Mouse (Mus musculus): ENCODE data around the gene Slc41a1. TPM values are rescaled to one million over a fixed set of nuclear protein-coding genes. Genes with fewer than 3 reads are reported as not detected.

Gene Slc41a1
- total and polyA plus RNA-seq, 3 experiments = 6.3 to 10.7 (median 8.8) TPM

GRCm38 (mm10) chr1:131830561-131830960 is 3.3 kb downstream of the Slc41a1 start:
- no peak for DNase-seq (ENCODE audit: extremely low read depth)
- dilution Hi-C loops (cut with MboI; ENCODE audit: extremely low pct_ligation_motif_present, extremely low pct_unique_long_range_greater_than_20kb, low sequenced_read_pairs) (no loop called here), in situ Hi-C loops (cut with MboI; ENCODE audit: low pct_ligation_motif_present, low pct_unique_long_range_greater_than_20kb, low sequenced_read_pairs) (loop anchor here (25.0 kb wide), 1 partner anchor 118 kb away; no protein-coding TSS in a partner anchor)
- peaks cover 2% of the 10 kb centered on the region for H3K27me3 ChIP-seq (replicated peaks)
- no peaks in the 10 kb centered on the region; the same call in 1 of the 2 replicates for H3K79me2 ChIP-seq (replicated peaks; ENCODE audit: control insufficient read depth, extremely low read depth, insufficient read depth, poor library complexity, severe bottlenecking)
- no peak overlapping the region for H3K27ac ChIP-seq (ENCODE audit: insufficient read depth, low read depth)
- H3K4me3 ChIP-seq (replicated peaks in 1 of 3; ENCODE audit: low read depth in 2 of 3, low read length in 2 of 3, poor library complexity in 1 of 3) = no peak overlapping the region
- TF ChIP-seq ZC3H11A (IDR thresholded peaks at IDR 0.05; ENCODE audit: low read depth, low read length) = no peak
- no peak for TF ChIP-seq MYC (IDR thresholded peaks at IDR 0.05; ENCODE audit: low read depth, low read length)
- H3K36me3 ChIP-seq (replicated peaks in 1 of 2; ENCODE audit: control insufficient read depth in 1 of 2, insufficient read depth in 1 of 2, low read length in 1 of 2) = peaks cover 22 to 60% of the 10 kb centered on the region in 2 experiments
- H3K9me3 ChIP-seq (replicated peaks; ENCODE audit: low read length) = no peaks in the 10 kb centered on the region
- H3K9ac ChIP-seq (ENCODE audit: insufficient read depth, low read depth) = no peak overlapping the region
- H3K4me2 ChIP-seq (ENCODE audit: insufficient read depth, low read depth, poor library complexity, severe bottlenecking) = no peak overlapping the region
- H3K4me1 ChIP-seq (ENCODE audit: control insufficient read depth in 1 of 2, insufficient read depth in 2 of 2) = peaks cover 0 to 58% of the 10 kb centered on the region in 2 experiments; a peak in 2 of 4 replicates

DNA sequence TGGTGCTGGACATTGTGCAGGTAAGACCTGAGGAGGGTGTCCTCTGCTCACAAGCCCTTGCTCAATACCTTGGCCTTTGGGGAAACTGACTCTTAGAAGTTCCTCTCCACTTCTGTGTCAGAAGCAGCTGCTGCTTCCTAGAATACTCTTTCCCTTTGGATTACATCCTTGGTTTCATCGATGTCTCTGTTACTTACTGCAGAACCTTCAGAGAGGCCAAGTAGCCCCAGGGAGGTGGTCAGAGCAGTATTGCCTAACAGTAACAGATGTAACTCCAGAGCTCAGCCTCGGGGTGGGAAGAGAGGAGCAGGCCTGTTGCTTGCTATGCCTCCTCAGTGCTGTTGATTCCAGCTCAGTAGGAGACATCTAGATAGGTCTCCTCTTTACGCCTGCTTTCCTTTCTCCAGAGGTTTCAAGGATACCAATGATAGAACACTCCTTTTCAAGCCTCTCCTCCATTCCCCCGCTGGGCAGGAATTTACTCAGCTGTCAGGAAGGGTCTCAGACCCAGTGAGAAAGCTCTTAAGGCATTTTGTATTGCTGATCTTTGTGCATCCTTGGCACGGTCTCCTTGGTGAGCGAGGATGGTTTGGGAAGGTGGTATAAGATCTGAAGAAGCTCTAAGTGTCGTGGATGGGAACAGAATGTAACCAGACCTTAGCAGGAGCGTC is 3.8 kb downstream of the Slc41a1 start:
- Histone ChIP-seq H3K79me2 (replicated peaks; ENCODE audit: control insufficient read depth, extremely low read depth, insufficient read depth, poor library complexity, severe bottlenecking) (no peaks in the 10 kb centered on the region; the same call in 1 of the 2 replicates), H3K4me1 (ENCODE audit: control insufficient read depth in 1 of 2, insufficient read depth in 2 of 2) (peaks cover 0 to 56% of the 10 kb centered on the region in 2 experiments; a peak in 2 of 4 replicates), H3K9ac (ENCODE audit: insufficient read depth, low read depth) (no peak overlapping the region), H3K9me3 (replicated peaks; ENCODE audit: low read length) (no peaks in the 10 kb centered on the region), H3K27me3 (replicated peaks) (peaks cover 2% of the 10 kb centered on the region), H3K4me2 (ENCODE audit: insufficient read depth, low read depth, poor library complexity, severe bottlenecking) (no peak overlapping the region), H3K27ac (ENCODE audit: insufficient read depth, low read depth) (no peak overlapping the region), H3K4me3 (replicated peaks in 1 of 3; ENCODE audit: low read depth in 2 of 3, low read length in 2 of 3, poor library complexity in 1 of 3) (no peak overlapping the region), H3K36me3 (replicated peaks in 1 of 2; ENCODE audit: control insufficient read depth in 1 of 2, insufficient read depth in 1 of 2, low read length in 1 of 2) (peaks cover 22 to 65% of the 10 kb centered on the region in 2 experiments)
- no peak for DNase-seq (ENCODE audit: extremely low read depth)
- in situ Hi-C loops (cut with MboI; ENCODE audit: low pct_ligation_motif_present, low pct_unique_long_range_greater_than_20kb, low sequenced_read_pairs) (loop anchor here (25.0 kb wide), 1 partner anchor 119 kb away; no protein-coding TSS in a partner anchor), dilution Hi-C loops (cut with MboI; ENCODE audit: extremely low pct_ligation_motif_present, extremely low pct_unique_long_range_greater_than_20kb, low sequenced_read_pairs) (no loop called here)
- TF ChIP-seq MAX (IDR thresholded peaks at IDR 0.05; ENCODE audit: low read length) (no peak), TCF12 (IDR thresholded peaks at IDR 0.05; ENCODE audit: low read depth, low read length) (no peak), USF1 (IDR thresholded peaks at IDR 0.05; ENCODE audit: low read depth, low read length) (no peak)

GRCm38 (mm10) chr1:131837035-131837434 is 9.7 kb downstream of the Slc41a1 start:
- Histone ChIP-seq H3K4me3 (replicated peaks in 1 of 3; ENCODE audit: low read depth in 2 of 3, low read length in 2 of 3, poor library complexity in 1 of 3) (no peak overlapping the region), H3K79me2 (replicated peaks; ENCODE audit: control insufficient read depth, extremely low read depth, insufficient read depth, poor library complexity, severe bottlenecking) (no peaks in the 10 kb centered on the region), H3K27me3 (replicated peaks) (no peaks in the 10 kb centered on the region), H3K36me3 (replicated peaks in 1 of 2; ENCODE audit: control insufficient read depth in 1 of 2, insufficient read depth in 1 of 2, low read length in 1 of 2) (peaks cover 42 to 92% of the 10 kb centered on the region in 2 experiments), H3K4me1 (ENCODE audit: control insufficient read depth in 1 of 2, insufficient read depth in 2 of 2) (peaks cover 9 to 31% of the 10 kb centered on the region in 2 experiments), H3K9ac (ENCODE audit: insufficient read depth, low read depth) (no peak overlapping the region), H3K9me3 (replicated peaks; ENCODE audit: low read length) (no peaks in the 10 kb centered on the region), H3K4me2 (ENCODE audit: insufficient read depth, low read depth, poor library complexity, severe bottlenecking) (no peak overlapping the region), H3K27ac (ENCODE audit: insufficient read depth, low read depth) (no peak overlapping the region)
- in situ Hi-C loops (cut with MboI; ENCODE audit: low pct_ligation_motif_present, low pct_unique_long_range_greater_than_20kb, low sequenced_read_pairs) (loop anchor here (25.0 kb wide), 1 partner anchor 125 kb away; no protein-coding TSS in a partner anchor), dilution Hi-C loops (cut with MboI; ENCODE audit: extremely low pct_ligation_motif_present, extremely low pct_unique_long_range_greater_than_20kb, low sequenced_read_pairs) (no loop called here)
- TF ChIP-seq MEF2A (IDR thresholded peaks at IDR 0.05; ENCODE audit: borderline replicate concordance, low read depth, low read length) = no peak
- TF ChIP-seq MAZ (IDR thresholded peaks at IDR 0.05; ENCODE audit: low read depth, low read length) = no peak
- TF ChIP-seq MAX (IDR thresholded peaks at IDR 0.05; ENCODE audit: low read length) = no peak
- no peak for DNase-seq (ENCODE audit: extremely low read depth)

All from CH12.LX (cell line).